Mouse (Mus musculus) common myeloid progenitor, adult 5-6 weeks (primary cell): ENCODE data around the gene Elavl2. TPM values are rescaled to one million over a fixed set of nuclear protein-coding genes. Genes with fewer than 3 reads are reported as not detected.

Experiments used
- ATAC-seq: replicated peaks from 2 replicates; pipeline ENCODE4 v1.8.0; 2016; ENCODE audit warnings: low read depth, mild to moderate bottlenecking, moderate TSS enrichment, inconsistent platforms; ENCODE audit not compliant: poor library complexity, severe bottlenecking
- total RNA-seq: library from RNA; stranded (forward); fragments of 200-1000, 187-1606 nt; gene quantifications from 2 replicates; pipeline ENCODE4 v1.2.3, GENCODE M21; 2017

Elavl2 gene
- total RNA-seq: 0.64 TPM in 1 of 2 replicates, not detected in the other

DNA sequence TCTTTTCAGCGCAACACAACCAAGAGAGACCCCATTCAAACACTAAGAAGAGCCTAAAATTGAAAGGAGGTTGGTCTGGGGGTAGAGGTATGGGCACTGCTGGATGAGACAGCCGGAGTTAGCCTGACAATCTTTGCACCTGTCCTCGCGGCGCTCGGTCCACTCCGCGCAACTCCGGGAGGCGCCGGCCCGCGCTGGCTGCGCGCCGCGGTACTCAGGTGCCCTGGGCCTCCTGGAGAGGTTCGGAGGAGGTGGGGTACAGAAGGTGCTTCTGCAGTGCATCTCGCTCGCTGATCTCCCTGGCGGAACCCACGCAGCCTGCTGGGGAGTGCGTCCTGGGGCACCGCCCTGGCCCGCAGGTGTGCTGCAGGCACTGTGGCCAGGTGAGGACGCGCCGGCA is at the start of gene Elavl2:
TSS of gene Elavl2 (minus strand) at position 363 of the 400 bp plus-strand sequence.
- no peak for ATAC-seq

DNA sequence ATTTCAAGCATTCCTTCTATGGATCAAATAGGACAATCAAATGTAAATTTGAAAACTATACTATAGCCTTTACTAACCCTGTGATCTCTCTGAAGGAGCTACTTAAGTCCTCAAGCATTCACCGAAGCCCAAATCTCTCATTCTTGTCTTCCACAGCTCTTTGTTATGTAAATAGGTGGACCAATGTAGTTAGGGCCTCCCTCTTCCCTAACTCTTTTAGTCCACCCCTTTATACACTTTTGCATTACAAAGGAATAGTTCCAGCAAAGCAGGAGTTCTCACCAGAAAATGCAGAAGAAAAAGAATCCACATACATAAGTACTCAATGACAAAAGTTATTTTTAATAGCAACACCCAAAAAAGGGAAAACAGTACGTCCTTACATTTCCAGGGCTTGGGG is 47.3 kb upstream of the Elavl2 start:
- no peak for ATAC-seq

DNA sequence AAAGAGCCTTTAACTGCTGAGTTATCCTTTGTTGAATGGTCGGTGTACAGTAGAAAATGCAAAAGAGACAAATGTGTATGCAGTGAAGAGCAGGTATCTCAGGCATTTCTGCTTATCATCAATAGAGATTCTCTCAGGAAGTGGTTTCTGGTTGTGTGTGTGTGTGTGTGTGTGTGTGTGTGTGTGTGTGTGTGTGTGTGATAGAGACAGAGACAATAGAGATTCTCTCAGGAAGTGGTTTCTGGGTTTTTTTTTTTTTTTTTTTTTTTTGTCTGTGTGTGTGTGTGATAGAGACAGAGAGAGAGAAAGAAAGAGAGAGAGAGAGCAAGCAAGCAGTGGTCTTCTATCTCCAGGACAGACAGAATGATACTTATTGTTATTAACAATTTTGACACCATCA is 15.0 kb upstream of the Elavl2 start:
- ATAC-seq: no peak

DNA sequence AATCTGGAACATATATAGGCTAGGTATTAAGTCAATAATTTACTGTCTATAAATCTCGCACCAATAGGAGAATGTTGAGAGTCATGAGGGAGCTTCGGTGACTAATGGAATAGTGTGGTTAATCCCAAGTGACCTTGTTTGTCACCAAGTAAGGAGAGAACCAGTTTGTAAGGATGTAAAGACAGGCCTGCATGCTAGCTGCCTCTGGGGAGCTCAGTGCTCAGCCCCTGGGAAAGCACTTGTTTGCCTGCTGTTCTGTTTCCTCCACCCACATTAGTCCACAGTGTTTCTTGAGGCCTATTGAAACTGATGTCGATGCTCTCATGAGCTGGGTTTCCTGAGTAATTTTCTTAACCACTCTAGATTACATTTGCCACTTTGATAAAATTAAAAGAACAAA is 4.5 kb upstream of the Elavl2 start:
- ATAC-seq: no peak

DNA sequence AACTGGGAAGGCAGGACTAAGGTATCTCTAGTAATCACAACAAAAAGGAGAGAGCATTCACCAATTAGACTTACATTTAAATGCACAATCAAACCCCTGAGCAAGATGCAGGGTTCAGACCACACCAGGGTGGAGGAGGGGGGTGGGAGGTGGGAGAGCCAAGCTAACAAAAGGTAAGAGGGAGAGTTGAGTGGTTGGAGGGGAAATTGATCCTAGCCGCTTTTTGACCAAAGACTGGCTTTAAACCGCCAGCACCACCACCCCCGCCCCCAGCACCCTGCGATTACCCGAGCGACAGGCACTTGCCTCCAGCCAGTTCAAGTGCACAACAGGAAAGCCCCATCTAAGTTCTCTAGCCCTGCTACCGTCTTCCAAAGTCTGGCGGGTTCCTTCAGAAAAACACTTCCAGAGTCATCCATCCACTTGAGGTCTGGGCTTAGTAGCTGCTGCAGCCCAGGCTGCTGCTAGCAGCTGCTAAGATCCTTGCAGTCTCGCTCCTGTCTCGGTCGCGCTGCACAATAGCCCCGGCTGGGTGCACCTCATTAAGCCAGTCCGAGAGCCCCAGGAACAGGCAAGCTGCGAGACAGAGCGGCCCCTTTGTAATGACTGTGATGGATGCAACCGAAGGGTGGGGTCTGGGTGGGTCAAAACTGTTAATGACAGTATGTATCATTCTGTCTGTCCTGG is 932 bp downstream of the Elavl2 start:
- no peak for ATAC-seq

DNA sequence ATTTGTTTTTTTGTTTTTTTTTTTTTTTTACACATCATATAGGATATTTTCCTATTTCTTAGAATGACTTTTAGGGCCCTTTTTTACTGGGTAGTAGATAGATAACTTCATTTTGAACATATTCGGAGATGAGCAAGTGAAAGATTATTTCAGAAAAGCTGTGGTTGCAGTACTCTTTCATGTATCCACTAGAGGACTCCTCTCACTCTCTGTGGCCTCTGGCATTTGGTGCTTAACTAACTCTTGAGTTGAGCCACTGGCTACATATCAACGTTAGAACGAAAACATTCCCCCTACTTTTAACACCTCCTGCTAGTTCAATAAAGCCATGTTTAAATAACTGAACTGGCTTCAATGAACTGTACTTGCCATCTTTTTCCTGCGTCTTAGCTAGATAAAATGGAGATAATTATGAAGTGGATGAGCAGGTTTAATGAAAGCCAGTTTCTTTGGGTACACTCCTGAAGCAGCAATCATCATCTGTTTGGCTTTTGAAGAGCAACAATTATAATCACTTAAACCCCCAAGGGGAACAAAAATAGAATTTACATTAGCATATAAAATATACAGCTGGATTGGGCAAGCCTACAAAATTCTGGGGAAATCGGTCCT is 8.5 kb downstream of the Elavl2 start:
- ATAC-seq: no peak

DNA sequence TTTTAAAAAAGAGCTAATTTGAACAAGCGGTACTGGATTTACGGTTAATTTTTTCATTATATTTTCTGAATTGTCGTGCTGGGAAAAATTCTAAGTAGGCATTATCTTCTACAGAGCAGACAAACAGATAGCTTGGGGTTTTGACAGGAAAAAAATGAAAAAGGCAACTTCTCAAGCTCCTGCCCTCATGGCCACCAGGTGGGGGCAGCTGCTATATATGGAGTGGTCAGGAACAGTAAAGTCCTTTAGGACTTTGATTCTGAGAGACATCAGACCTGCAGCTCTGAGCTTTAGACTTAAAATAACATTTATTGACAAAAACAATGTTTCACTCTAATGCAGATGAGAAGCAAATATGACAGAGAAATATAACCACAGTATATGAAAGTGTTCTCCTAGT is 12.9 kb downstream of the Elavl2 start:
- ATAC-seq: no peak

DNA sequence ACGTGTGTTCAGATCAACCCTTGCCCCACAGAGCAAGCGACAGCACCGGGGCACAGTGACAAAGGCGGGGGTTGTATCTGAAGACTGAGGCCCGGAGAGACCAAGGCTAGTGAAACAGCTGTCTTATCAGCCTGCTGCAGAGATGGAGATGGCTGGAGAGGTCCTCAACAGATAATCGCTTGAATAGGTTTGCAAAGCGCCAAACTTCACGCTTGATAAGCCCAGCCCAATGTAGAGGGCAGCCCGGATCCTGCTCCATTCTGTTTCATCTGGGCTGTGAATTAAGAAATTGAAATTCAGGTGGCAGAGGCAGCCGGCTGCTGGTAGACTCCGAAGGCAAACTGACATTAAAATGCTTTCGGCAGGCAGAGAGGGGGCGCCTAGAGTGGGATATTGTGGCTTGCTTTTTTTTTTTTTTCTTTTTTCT is 19.4 kb downstream of the Elavl2 start:
- no peak for ATAC-seq

DNA sequence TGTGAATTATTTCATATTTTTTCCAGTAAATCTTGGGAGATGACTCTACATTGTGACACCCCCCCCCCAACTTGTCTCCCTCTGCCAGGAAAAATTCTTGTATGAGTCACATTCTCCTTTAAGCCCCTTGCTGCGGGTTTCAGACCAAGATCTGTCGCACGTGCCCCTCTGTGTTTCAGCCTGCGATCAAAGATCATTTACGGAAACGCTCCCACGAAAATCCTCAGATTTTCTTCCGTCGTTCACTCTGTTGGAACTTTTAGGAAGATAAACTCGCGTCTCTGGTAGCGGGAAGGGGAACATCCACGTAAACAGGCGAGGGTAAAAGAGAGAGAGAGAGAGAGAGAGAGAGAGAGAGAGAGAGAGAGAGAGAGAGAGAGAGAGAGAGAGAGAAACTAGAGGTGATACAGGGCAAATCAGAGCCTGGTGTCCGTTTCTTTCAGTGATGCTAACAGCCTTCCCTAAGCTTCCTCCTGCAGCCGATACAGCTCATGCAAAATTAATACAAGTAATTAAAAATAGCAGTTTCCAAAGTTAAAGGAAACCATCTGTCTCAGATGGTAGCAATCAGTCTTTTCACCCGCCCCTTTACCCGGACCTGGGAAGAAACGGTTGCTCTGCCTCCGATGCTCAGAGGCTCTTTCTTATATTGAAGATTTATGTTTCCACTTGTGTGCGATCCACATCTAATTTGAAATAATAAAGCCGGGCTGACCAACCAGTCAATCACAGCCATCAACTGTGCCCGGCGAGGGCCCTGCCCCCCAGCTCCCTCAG is 20.1 kb downstream of the Elavl2 start:
- ATAC-seq: no peak

DNA sequence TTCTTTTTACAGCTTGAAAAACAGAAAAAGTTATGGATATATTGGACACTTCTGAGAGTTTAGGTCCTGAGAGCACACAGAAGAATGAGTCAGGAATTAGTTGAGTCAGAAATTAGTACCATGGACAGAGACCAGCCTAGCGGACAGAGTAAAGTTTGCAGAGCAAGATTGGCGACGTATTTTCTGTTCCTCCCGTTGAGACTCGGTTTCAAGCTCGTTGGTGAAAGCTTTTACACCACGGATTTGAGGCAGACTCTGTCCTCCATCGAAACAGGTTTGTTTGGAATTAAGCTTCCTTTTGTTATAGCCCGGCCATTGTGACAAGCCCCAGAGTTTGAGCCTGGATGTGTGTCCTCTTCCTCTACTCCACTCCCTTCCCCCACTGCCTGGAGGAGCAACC is 21.0 kb downstream of the Elavl2 start:
- no peak for ATAC-seq

DNA sequence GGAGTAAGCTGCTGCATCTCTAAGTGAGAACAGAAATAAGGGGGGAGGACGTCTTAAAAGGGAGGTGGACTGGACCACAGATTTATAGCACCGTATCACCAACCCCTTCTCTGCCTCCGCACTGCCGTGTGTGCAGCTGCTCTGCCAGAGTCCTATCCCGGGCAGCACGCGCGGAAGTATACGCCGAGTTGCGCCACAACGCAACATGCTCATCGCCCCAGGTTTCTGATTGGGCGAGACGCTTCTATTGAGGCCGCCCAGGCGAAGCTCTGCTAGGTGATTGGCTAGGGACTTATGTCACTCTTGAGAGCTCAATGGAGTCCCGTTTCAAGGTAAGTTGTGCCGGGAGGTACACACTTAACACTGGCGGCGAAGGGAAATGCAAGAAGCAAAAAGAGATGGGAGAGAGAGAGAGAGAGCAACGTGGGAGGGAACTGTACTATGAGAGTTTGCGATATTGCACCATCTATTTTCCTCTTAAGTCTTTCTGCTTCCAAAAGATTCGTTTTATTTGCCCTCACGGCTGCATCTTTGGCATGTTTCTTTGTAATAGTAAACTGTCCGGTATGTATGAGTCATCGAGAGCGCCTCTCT is 24.2 kb downstream of the Elavl2 start:
- ATAC-seq: peak; percentile 97

DNA sequence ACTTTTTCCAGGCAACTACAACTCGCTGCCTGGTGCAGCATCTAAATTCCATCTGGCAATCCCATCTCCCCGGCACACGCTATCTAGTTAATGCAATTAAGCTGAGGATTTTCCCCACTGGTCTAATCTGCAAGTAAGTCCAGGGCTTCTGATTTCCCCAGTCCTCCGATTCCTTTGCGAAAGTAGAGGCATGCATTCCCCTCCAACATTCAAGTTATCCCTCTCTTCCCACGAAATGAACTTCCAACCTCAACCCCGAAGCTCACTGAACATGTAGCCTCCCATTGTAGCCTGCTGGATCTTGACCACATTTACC is 25.3 kb downstream of the Elavl2 start:
- ATAC-seq: no peak

DNA sequence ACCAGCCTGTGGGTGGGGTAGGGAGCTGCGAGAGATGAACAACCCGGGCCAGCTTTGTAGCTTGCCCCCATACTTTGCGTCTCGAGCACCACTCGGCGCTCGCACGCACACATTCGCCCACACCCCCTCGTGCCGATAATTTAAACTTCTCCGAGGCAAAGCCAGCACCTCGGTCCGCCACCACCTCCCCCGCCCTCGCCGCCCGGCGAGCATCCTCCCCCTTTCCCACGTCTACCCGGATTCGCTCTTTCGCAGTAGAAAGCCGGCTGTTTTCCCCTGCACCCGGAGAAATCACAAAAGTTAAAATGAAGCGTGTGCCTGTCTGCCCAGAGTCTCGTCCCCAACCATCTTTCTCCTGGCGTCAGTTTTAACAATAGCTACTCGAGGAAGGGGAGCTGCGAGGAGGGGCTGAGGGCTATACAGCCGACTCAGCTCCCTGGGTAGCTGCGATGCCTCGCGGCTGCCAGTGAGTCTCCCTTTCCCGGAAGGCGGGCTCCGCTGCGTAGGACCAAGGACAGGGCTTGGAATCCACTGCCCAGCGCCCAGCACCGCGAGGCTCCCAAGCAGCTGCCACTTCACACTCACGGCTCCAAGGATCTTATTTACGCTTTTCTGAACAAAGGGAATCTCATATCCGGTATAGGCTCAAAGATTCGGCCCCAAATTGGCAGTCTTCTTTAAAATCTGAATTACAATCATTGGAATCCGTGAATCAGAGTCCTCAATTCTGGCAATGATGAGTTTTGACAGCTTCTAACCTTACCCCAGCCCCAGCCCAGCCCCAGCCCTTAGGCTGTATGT is 25.8 kb downstream of the Elavl2 start:
- ATAC-seq: no peak

DNA sequence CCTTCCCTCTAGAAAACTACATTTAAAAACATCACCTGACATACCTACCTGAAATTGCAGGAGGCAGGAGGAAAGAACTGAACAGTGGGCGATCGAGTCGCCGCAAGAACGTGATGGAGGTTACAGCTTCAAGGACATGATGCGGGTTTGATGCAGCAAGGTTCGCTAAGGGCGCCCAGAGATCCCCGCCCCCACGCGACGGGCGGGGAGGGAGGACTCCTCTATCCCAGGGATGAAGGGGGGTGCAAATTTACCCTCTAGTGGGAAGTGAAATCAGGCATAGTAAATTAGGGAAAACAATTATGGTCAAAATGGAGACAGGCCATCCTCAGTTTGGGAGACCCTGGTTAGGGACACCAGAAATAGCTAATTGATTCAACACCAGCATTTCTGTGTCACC is 27.7 kb downstream of the Elavl2 start:
- no peak for ATAC-seq

DNA sequence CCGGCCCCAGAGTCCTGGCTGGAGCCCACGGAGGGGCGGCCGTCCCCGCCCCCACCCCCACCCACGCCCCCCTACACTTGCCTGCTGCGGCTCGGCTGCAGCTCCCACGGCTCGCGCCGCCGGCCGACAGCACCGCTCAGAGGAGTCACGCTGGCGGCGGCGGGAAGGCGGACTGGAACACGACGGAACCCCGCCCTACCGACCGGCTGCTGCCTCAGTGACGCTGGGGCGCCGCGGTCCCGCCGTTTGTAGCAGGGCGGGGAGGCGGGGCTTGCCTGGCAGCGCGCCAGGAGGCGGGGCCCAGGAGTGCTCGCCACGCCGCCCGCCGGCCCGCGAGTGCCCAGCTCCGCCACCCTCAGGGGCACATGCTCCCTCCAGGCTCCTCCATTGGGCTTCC is 28.8 kb downstream of the Elavl2 start:
- ATAC-seq: no peak; the same call in 1 of the 2 replicates

DNA sequence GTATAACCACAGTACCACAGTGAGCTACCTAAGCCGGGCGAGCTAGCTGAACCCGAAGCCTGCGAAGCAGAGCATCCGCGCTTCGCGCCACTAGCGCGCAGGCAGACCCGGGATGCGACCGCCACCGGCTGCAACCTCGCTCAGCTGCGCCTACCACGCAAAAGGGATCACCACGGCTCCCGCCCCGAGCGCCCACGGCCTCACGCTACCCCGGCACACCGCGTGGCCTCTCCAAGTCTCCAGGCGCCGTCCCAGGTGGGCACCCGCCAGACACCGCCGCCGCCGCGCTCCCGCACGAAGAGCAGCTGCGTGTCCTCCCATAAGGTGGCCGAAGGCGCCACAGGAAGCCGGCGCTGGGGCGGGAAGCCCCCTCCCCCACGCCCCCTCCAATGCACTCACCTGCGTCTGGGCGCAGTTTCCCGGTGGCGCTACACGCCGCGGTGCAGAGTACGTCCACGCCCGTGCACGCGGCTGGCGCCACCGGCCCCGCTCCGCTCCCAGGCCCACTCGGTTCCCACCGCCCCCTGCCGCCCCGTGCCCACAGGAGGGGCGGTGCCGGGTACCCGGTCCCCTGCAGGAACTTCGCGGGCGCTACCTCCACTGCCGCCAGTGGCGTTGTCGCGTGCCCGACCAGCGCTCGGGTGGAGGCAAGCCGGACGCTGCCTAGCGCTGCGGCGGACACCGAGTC is 29.3 kb downstream of the Elavl2 start:
- ATAC-seq: no peak

DNA sequence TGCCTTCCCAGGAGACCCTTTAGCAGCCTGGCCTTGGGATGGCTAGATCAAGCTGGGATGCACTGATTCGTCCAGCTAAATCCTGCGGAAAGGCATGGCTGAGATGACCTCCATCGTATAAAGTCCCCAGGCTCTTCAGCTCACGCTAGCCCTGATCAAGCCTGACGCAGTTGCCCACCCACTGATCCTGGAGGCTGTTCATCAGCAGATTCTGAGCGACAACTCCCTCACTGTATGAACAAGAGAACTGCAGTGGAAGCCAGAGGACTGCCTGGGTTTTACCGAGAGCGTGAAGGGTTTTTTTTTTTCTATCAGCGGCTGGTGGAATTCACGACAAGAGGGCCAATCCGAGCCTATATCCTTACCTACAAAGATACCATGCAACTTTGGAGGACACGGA is 35.3 kb downstream of the Elavl2 start:
- no peak for ATAC-seq

DNA sequence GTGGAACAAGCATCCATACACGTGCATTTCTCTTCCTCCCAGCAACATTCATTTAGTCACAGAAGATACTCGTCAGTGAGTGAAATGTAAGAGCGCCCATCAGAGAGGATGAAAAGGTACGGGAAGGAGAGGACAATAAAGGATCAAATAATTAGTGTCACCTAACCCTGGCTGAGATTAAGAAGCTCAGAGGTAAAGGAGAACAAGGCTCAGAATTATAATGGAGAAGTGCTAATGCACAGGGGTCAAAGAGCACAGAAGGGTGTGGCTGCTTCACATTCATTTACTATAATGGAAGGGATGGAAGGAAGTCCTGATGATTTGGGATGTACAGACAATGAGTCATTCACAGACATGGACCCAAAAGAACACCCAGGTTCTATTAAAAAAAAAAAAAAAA is 36.6 kb downstream of the Elavl2 start:
- ATAC-seq: no peak

DNA sequence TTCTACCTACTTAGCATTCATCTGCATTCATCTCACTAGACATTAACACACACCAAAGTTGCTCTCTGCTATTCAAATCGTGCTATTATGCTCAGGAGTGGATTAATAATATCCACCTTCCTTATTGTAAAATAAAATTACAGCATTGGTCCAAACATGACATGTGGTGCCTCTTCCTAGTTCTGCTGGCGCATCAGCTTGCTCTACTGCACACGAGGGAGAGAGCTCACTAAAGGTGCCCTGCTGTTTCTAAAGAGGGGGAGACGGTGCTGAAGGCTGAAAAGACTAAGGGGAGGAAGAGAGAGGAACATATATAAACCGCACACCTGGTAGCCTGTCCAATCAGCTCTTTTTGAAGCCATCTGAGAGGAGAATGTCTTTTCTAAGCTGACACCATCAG is 38.1 kb downstream of the Elavl2 start:
- no peak for ATAC-seq

DNA sequence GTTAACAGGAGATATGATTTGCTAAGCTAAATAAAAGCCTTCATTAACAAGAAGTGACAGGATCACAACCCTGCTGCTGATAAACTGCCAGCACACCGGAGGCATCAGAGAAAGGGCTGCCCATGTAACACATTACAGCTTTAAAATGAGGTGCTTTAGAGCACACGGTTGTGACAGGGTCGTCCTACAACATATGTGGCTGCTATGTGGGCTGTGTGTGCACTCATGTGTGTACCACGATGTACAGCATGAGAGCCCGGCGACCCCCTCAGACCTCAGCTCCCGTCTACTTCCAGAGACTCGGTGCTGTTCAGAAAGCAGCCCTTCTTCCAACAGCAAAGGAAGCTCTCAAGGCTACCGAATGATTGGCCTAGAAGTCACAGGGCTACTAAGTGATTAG is 47.4 kb downstream of the Elavl2 start:
- ATAC-seq: no peak
